Mouse (Mus musculus) intestine, embryonic 16.5 days (tissue): ENCODE measurements around the gene Gm45618. TPM values are rescaled to one million over a fixed set of nuclear protein-coding genes. Genes with fewer than 3 reads are reported as not detected.
A peak's percentile ranks its signal among the peaks of the same experiment; 100 is the strongest.

Source experiments
- ATAC-seq: fragments of 200-750 bp; cut with Nextera tagmentation; 2 replicates; pipeline ENCODE4 v1.8.0; 2017; ENCODE audit warnings: moderate TSS enrichment, moderate library complexity
- H3K27ac ChIP-seq: fragments of 300-500 bp; sonication (generic); 2 replicates; pipeline ENCODE4 v1.5.1; 2014; ENCODE audit warnings: mild to moderate bottlenecking, low read length
- H3K27me3 ChIP-seq: fragments of 300-500 bp; sonication (generic); replicated peaks from 2 replicates; pipeline ENCODE4 v1.6.1; 2014; ENCODE audit warnings: low read length, control low read depth, mixed read lengths; ENCODE audit not compliant: control insufficient read depth, insufficient read depth
- H3K36me3 ChIP-seq: fragments of 300-500 bp; sonication (generic); 2 replicates; pipeline ENCODE4 v1.6.1; 2014; ENCODE audit warnings: low read length, control low read depth; ENCODE audit not compliant: control insufficient read depth, insufficient read depth
- H3K4me1 ChIP-seq: fragments of 300-500 bp; sonication (generic); 2 replicates; pipeline ENCODE4 v1.6.1; 2014; ENCODE audit warnings: low read length, control low read depth, mixed read lengths; ENCODE audit not compliant: control insufficient read depth, insufficient read depth
- H3K4me2 ChIP-seq: fragments of 300-500 bp; sonication (generic); 2 replicates; pipeline ENCODE4 v1.6.1; 2014; ENCODE audit warnings: low read depth, low read length, control low read depth
- H3K4me3 ChIP-seq: fragments of 300-500 bp; sonication (generic); 2 replicates; pipeline ENCODE4 v1.5.1; 2014; ENCODE audit warnings: mild to moderate bottlenecking, low read length
- H3K9ac ChIP-seq: fragments of 300-500 bp; sonication (generic); 2 replicates; pipeline ENCODE4 v1.6.1; 2014; ENCODE audit warnings: low read depth, low read length
- H3K9me3 ChIP-seq: fragments of 300-500 bp; sonication (generic); 2 replicates; pipeline ENCODE4 v1.6.1; 2016; ENCODE audit warnings: low read length, control low read depth; ENCODE audit not compliant: control insufficient read depth
- WGBS: fragments of 180-500 bp; shearing (Covaris S2); extraction: QIAGEN DNeasy Blood & Tissue Kit; methylation state at CpG from one replicate; pipeline ENCODE4 v1.1.7; 2014; 5-methylcytosine and 5-hydroxymethylcytosine counted together
- polyA plus RNA-seq: library from polyadenylated mRNA; unstranded; fragments of >200 nt; fragmentation: Nextera tagmentation; extraction: Ambion mirVana; gene quantifications from 2 replicates; pipeline ENCODE4 v1.2.1, GENCODE M21; 2015

Gene Gm45618
- polyA plus RNA-seq, 1 experiment from 2014 or later = not detected

DNA sequence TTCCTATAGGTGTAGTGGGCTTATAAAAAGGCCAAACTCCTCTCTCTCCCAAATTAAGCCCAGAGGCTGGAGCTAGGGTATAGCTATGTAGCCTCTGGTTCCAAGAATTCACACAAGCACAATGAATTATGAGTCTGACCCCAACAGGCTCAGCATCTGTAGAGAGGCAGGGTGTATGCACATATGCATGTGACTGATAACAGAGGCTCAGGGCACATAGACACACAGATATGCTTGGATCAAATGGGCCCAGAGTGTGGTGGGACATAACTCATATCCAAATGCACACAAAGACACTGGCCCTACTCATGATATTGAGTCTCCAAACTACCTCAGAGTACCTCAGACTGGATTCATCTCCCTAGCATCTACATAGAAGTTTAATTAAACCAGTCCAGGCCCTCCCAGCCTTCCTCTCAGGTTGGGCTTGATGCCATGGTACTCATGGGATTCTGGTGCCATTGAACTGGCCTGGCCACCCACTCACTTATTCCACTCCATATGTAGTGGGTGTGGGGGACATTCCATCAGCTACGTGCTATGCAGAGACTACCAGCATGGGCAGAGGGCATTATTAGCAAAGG is 33.4 kb downstream of the Gm45618 start:
- peak; percentile 59; the same call in 1 of the 2 replicates for ATAC-seq
- Histone ChIP-seq H3K36me3 (peaks cover 3% of the 10 kb centered on the region; the same call in 1 of the 2 replicates), H3K4me1 (peaks cover 17% of the 10 kb centered on the region), H3K4me3 (no peak overlapping the region), H3K9ac (no peak overlapping the region), H3K27me3 (peaks cover 13% of the 10 kb centered on the region), H3K27ac (no peak overlapping the region), H3K9me3 (no peaks in the 10 kb centered on the region), H3K4me2 (no peak overlapping the region)
- 93% methylated on average over 1 of the region's 1 CpGs for WGBS

DNA sequence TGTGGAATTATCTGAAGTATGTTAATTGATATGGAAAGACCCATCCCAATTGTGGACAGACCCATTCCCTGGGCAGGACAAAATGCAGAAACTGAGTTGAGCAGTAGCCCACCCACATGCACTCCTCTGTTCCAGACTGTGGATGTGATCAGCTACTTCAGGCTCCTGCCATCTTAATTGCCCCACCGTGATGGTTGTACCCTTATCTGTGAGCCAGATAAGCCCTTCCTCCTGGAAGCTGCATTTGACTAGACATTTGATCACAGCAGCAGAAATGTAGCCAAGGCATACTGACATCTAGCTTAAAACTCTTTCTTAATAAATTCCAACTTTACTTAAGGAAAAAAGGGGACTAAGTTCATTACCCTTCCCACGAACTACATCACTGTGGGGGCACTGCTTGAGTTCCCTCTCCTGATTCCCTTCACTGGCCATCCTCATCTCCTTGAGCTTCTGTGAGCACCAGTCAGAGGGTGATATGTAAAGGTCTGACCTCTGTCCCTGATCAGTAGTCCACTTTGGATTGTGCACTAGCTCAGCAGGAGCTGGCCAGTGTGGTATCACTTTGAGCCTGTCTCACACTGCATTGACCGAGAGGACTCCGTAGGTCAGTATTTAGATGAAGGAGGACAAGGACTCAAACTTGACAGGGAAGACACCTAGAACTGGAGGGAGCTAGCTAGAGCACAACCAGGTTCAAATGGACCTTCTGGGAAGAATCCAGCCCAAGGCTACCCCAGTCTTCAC is 34.2 kb downstream of the Gm45618 start:
- WGBS = 72% methylated on average over 4 of the region's 4 CpGs
- ATAC-seq = no peak

DNA sequence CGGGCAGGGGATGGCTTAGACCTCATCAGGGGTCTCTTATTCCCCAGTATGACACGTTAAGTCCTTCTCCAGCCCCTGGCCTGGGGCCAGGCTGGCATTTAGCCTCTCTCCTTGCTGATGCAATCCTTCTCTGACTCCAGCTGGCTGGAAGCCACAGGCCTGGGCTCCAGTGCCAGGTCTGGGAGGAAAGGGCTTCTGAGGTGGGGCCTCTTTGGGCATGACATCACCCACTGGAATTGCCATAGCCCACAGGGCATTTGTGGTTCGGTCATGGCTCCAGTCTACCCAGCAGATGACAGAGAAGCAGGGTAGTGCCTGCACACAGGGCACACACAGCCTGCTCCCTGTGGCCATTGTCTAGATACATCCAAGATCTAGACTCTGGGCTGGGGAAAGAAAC is 35.7 kb downstream of the Gm45618 start:
- no peak overlapping the region for H3K4me3 ChIP-seq
- H3K27ac ChIP-seq = no peak overlapping the region
- 0 out of 2 replicates have a peak, but pooled peaks have one; percentile 3 for ATAC-seq
- no peak overlapping the region for H3K4me2 ChIP-seq
- no peaks in the 10 kb centered on the region for H3K9me3 ChIP-seq
- WGBS = 62% methylated on average over 3 of the region's 3 CpGs
- H3K9ac ChIP-seq = no peak overlapping the region
- H3K36me3 ChIP-seq = peaks cover 3% of the 10 kb centered on the region; the same call in 1 of the 2 replicates
- H3K4me1 ChIP-seq = peaks cover 22% of the 10 kb centered on the region
- peaks cover 20% of the 10 kb centered on the region for H3K27me3 ChIP-seq

More for the DNA sequence above, 34.2 kb downstream of the Gm45618 start:
- H3K9ac ChIP-seq = no peak overlapping the region
- H3K36me3 ChIP-seq = peaks cover 3% of the 10 kb centered on the region; the same call in 1 of the 2 replicates
- H3K27ac ChIP-seq = no peak overlapping the region
- peaks cover 22% of the 10 kb centered on the region for H3K4me1 ChIP-seq
- no peak overlapping the region for H3K4me3 ChIP-seq
- no peaks in the 10 kb centered on the region for H3K9me3 ChIP-seq
- peaks cover 16% of the 10 kb centered on the region for H3K27me3 ChIP-seq
- H3K4me2 ChIP-seq = no peak overlapping the region

DNA sequence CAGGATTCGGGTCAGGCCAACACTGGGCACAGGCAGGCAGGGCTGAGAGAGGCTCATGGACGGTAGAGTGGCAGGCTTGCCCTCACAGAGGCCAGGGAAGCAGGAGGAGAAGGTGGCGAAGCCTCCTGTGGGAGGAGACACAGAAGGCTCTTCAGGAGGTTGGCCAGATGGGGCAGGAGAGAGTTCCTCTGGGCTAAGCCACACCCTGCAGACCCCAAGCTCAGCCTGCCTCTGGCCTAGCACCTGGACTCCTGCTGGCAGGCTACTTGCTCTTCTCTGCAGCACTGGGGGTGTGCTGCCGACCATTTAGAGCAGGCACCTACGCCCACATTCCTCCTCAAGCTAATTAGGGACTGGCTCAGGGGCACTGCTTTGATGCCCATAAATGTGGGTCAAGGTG is 36.1 kb downstream of the Gm45618 start:
- Histone ChIP-seq H3K4me1 (peaks cover 22% of the 10 kb centered on the region), H3K9me3 (no peaks in the 10 kb centered on the region), H3K9ac (0 out of 2 replicates have a peak overlapping the region, but pooled peaks have one; percentile 10), H3K27me3 (peaks cover 20% of the 10 kb centered on the region), H3K4me2 (no peak overlapping the region), H3K27ac (0 out of 2 replicates have a peak overlapping the region, but pooled peaks have one; percentile 22), H3K36me3 (peaks cover 3% of the 10 kb centered on the region; the same call in 1 of the 2 replicates), H3K4me3 (no peak overlapping the region)
- WGBS = 44% methylated on average over 5 of the region's 5 CpGs
- peak; percentile 34; the same call in 1 of the 2 replicates for ATAC-seq

GRCm38 (mm10) chr7:142083588-142084317 is 36.8 kb downstream of the Gm45618 start:
- H3K9ac ChIP-seq = no peak overlapping the region
- H3K4me2 ChIP-seq = no peak overlapping the region
- H3K27ac ChIP-seq = 0 out of 2 replicates have a peak overlapping the region, but pooled peaks have one; percentile 22

GRCm38 (mm10) chr7:142082607-142083006 is 37.9 kb downstream of the Gm45618 start:
- H3K36me3 ChIP-seq = peaks cover 3% of the 10 kb centered on the region; the same call in 1 of the 2 replicates
- H3K9me3 ChIP-seq = no peaks in the 10 kb centered on the region
- no peak overlapping the region for H3K4me3 ChIP-seq
- no peak for ATAC-seq
- H3K4me1 ChIP-seq = peaks cover 14% of the 10 kb centered on the region
- H3K4me2 ChIP-seq = no peak overlapping the region
- no peak overlapping the region for H3K27ac ChIP-seq
- 61% methylated on average over 16 of the region's 16 CpGs for WGBS
- no peak overlapping the region for H3K9ac ChIP-seq
- H3K27me3 ChIP-seq = peaks cover 20% of the 10 kb centered on the region

More at GRCm38 (mm10) chr7:142083588-142084317, 36.8 kb downstream of the Gm45618 start:
- peaks cover 3% of the 10 kb centered on the region; the same call in 1 of the 2 replicates for H3K36me3 ChIP-seq
- WGBS = 31% methylated on average over 12 of the region's 12 CpGs
- ATAC-seq = peak; percentile 58; the same call in 1 of the 2 replicates
- H3K4me1 ChIP-seq = peaks cover 17% of the 10 kb centered on the region
- no peaks in the 10 kb centered on the region for H3K9me3 ChIP-seq
- peaks cover 20% of the 10 kb centered on the region for H3K27me3 ChIP-seq
- H3K4me3 ChIP-seq = no peak overlapping the region

DNA sequence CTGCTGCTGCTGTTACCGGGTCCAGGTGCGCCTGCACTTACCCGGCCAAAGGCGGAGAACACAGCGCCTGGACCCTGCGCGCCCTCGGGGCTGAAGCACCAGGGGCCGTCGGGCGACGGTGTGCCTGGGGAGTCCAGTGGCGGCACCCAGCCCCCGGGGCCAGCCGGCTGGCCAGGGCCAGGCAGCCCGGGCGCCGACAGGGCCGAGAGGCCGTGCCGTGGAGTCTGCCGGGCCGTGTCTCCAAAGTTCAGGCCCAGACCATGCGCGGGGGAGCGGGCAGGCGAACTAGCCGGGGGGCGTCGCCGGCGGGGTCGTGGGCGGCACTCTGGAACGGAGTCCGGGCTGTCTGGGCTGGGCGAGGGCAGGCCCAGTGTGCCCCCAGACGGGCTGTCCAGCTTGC is 38.4 kb downstream of the Gm45618 start:
- Histone ChIP-seq H3K9ac (0 out of 2 replicates have a peak overlapping the region, but pooled peaks have one; percentile 43), H3K27me3 (peaks cover 20% of the 10 kb centered on the region), H3K9me3 (no peaks in the 10 kb centered on the region), H3K36me3 (peaks cover 3% of the 10 kb centered on the region; the same call in 1 of the 2 replicates), H3K4me3 (no peak overlapping the region), H3K27ac (no peak overlapping the region), H3K4me1 (peaks cover 14% of the 10 kb centered on the region), H3K4me2 (no peak overlapping the region)
- ATAC-seq = no peak
- 27% methylated on average over 38 of the region's 38 CpGs for WGBS

DNA sequence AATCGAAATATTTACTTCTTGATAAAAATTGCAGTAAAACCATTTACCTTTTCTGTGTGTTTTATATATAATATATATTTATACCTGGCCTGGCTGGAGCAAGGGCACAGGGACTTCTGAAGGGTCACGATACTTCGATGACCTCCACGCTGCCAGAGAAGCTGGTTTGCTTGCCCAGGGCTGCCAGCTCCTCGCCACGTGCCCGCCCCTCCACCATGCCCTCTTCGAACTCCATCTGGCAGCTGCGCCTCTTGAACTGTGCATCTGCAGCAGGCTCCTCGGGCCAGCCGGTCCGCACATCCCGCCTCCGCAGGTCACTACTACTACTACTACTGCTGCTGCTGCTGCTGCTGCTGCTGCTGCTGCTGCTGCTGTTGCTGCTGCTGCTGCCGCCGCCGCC is 38.8 kb downstream of the Gm45618 start:
- no peak for ATAC-seq
- no peak overlapping the region for H3K9ac ChIP-seq
- H3K9me3 ChIP-seq = no peaks in the 10 kb centered on the region
- peaks cover 3% of the 10 kb centered on the region; the same call in 1 of the 2 replicates for H3K36me3 ChIP-seq
- 37% methylated on average over 17 of the region's 17 CpGs for WGBS
- H3K4me1 ChIP-seq = peaks cover 14% of the 10 kb centered on the region
- H3K4me2 ChIP-seq = no peak overlapping the region
- no peak overlapping the region for H3K4me3 ChIP-seq
- H3K27me3 ChIP-seq = peaks cover 20% of the 10 kb centered on the region
- no peak overlapping the region for H3K27ac ChIP-seq

DNA sequence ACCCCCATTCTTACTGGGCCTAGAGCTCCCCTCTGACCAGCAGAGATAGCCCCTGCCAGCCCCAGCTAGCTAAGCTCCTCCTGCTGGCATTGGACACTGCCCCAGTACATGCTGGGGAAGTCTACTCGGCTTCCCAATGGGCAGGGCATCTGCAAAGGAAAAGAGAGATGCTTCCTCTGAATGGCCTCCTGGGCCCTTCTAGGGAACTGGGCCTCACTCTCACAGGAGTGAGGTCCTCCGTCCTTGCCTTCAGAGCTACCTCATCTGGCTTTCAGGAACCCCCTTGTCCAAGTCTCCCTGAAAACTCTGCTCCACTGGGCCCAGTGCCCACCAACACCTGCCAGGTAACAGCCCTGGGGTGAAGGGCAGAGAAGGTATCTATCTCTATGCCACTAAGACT is 39.7 kb downstream of the Gm45618 start:
- Histone ChIP-seq H3K4me3 (no peak overlapping the region), H3K36me3 (peaks cover 3% of the 10 kb centered on the region; the same call in 1 of the 2 replicates), H3K4me1 (peaks cover 14% of the 10 kb centered on the region), H3K9ac (no peak overlapping the region), H3K9me3 (no peaks in the 10 kb centered on the region), H3K27ac (no peak overlapping the region), H3K27me3 (peaks cover 20% of the 10 kb centered on the region), H3K4me2 (no peak overlapping the region)
- ATAC-seq = no peak
- WGBS = 48% methylated on average over 2 of the region's 2 CpGs
